Mouse (Mus musculus): ENCODE results near the gene Hist1h2ah. TPM values are rescaled to one million over a fixed set of nuclear protein-coding genes. Genes with fewer than 3 reads are reported as not detected.

Hist1h2ah gene
- polyA plus RNA-seq, 1 experiment: 27.5 TPM

DNA sequence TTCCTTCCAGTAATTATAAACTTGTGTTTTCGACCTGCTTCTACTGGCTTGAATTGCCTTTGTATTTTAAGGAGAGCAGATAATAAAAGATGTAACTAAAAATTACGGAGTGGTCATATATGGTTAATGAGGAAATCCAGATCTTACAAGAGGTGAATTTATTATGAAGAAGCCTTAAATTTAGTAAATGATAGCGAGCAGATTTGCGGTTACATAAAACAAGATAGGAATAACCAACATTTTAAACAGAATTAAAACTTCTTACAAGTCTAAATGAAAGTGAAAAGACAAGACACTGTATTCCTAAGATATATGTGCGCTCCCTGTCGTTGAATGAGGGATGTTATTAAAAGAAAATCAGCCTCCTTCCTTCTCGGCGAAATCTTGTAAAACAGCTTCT lies 40.5 kb downstream of the Hist1h2ah start:
- 8% methylated on average over 8 of the region's 8 CpGs for WGBS
- DNase-seq (ENCODE audit: low read depth, low spot score): no peak

DNA sequence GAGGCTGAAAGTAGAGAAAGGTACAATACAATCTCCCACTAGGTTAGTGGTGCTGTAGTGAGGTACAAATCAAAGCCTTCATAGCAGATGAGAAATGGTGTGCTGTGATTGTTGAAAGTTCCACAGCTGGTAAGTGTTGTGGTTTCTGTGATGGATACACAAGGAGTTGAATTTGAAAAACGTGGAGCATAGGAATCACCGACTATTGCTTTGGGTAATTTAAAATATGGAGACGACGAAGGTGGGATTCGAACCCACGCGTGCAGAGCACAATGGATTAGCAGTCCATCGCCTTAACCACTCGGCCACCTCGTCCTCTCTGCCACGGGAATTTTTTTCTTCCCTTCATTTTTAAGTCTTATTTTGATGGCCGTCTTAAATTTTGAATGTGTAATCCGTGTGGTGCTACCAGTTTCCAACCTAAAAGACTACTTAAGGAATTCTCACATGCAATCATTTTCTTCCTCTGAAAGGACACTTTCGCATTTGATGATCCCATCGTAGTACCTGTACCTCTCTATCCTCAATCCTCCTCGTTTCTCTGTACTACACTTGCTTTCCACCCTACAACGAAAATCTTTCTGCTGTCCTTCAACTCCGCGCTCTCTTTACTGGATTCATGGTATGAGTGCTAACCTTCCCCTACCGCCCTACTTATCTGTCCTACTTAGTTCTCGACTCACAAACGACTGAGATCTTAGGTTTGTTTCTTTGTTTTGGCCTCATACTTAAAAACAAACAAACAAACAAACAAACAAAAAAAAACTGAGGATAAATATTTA lies 41.2 kb downstream of the Hist1h2ah start:
- 9% methylated on average over 22 of the region's 22 CpGs for WGBS
- no peak for DNase-seq (ENCODE audit: low read depth, low spot score)

DNA sequence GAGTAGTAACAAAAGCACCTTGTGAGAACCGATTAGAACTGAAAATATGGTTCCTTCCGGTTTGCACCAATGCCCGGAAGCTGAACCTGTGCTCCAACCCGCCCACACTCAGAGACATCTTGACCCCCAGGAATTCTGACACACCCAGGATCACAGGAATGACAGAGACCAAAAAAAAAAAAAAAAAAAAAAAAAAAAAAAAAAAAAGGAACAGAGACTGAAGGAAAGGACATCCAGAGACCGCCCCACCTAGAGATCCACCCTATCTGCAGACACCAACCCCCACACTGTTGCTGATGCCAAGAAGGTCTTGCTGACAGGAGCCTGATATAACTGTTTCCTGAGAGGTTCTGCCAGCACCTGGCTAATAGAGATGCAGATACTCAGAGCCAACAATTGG lies 42.8 kb downstream of the Hist1h2ah start:
- WGBS: 89% methylated on average over 5 of the region's 5 CpGs
- no peak for DNase-seq (ENCODE audit: low read depth, low spot score)

Other genes with a start within 250 kb of the Hist1h2ah start
- 7.4 and 15.3 TPM in 2 replicates for gene Hist1h2an, start 248.3 kb downstream of the Hist1h2ah start, polyA plus RNA-seq (2012; rRNA removed)
- gene Hist1h2bp, start 248.1 kb downstream of the Hist1h2ah start, polyA plus RNA-seq (2012; rRNA removed): 2.1 and 5.4 TPM in 2 replicates
- gene Hist1h2bq, start 225.4 kb downstream of the Hist1h2ah start, polyA plus RNA-seq (2012; rRNA removed): 23.8 and 61.7 TPM in 2 replicates
- not detected in 2 replicates for gene Hist1h2ao, start 225.1 kb downstream of the Hist1h2ah start, polyA plus RNA-seq (2012; rRNA removed)
- gene Hist1h4m, start 223.8 kb downstream of the Hist1h2ah start, polyA plus RNA-seq (2012; rRNA removed): 0.98 TPM in 1 of 2 replicates, not detected in the other
- 38.1 and 56.7 TPM in 2 replicates for gene Hist1h4n, start 203.4 kb downstream of the Hist1h2ah start, polyA plus RNA-seq (2012; rRNA removed)
- 253 and 504 TPM in 2 replicates for gene Hist1h2ap, start 202.1 kb downstream of the Hist1h2ah start, polyA plus RNA-seq (2012; rRNA removed)
- gene Hist1h2br, start 201.8 kb downstream of the Hist1h2ah start, polyA plus RNA-seq (2012; rRNA removed): 19.9 and 53.9 TPM in 2 replicates
- 0.10 and 0.29 TPM in 2 replicates for gene Zfp184, start 90.5 kb downstream of the Hist1h2ah start, polyA plus RNA-seq (2012; rRNA removed)
- gene Pom121l2, start 54.4 kb downstream of the Hist1h2ah start, polyA plus RNA-seq (2012; rRNA removed): not detected in 2 replicates
- gene Prss16, start 25.8 kb downstream of the Hist1h2ah start, polyA plus RNA-seq (2012; rRNA removed): 2.8 and 2.9 TPM in 2 replicates
- 29.1 and 34.6 TPM in 2 replicates for gene Hist1h2bk, start 302 bp upstream of the Hist1h2ah start, polyA plus RNA-seq (2012; rRNA removed)
- 14.9 and 16.6 TPM in 2 replicates for gene Hist1h4i, start 5.8 kb upstream of the Hist1h2ah start, polyA plus RNA-seq (2012; rRNA removed)
- 8.2 and 10.2 TPM in 2 replicates for gene Hist1h2ag, start 7.4 kb upstream of the Hist1h2ah start, polyA plus RNA-seq (2012; rRNA removed)
- 19.3 and 26.1 TPM in 2 replicates for gene Hist1h2bj, start 7.6 kb upstream of the Hist1h2ah start, polyA plus RNA-seq (2012; rRNA removed)
- not detected in 2 replicates for gene Vmn1r188, start 48.9 kb upstream of the Hist1h2ah start, polyA plus RNA-seq (2012; rRNA removed)
- not detected in 2 replicates for gene Vmn1r189, start 70.3 kb upstream of the Hist1h2ah start, polyA plus RNA-seq (2012; rRNA removed)
- gene Vmn1r191, start 148.4 kb upstream of the Hist1h2ah start, polyA plus RNA-seq (2012; rRNA removed): not detected in 2 replicates
- gene Vmn1r192, start 155.6 kb upstream of the Hist1h2ah start, polyA plus RNA-seq (2012; rRNA removed): not detected in 2 replicates
- not detected in 2 replicates for gene Vmn1r193, start 187.6 kb upstream of the Hist1h2ah start, polyA plus RNA-seq (2012; rRNA removed)
- not detected in 2 replicates for gene Vmn1r194, start 208.6 kb upstream of the Hist1h2ah start, polyA plus RNA-seq (2012; rRNA removed)
- gene Vmn1r195, start 235.0 kb upstream of the Hist1h2ah start, polyA plus RNA-seq (2012; rRNA removed): not detected in 2 replicates

Measured in large intestine, adult 2 months (tissue).